Mouse (Mus musculus): ENCODE results near the gene Myo5c.
"Not testable (repeated sequence)": the region's sequence is repeated elsewhere in the genome, so short reads cannot be mapped to it uniquely, and the experiment has no call there.

The Myo5c gene

DNA sequence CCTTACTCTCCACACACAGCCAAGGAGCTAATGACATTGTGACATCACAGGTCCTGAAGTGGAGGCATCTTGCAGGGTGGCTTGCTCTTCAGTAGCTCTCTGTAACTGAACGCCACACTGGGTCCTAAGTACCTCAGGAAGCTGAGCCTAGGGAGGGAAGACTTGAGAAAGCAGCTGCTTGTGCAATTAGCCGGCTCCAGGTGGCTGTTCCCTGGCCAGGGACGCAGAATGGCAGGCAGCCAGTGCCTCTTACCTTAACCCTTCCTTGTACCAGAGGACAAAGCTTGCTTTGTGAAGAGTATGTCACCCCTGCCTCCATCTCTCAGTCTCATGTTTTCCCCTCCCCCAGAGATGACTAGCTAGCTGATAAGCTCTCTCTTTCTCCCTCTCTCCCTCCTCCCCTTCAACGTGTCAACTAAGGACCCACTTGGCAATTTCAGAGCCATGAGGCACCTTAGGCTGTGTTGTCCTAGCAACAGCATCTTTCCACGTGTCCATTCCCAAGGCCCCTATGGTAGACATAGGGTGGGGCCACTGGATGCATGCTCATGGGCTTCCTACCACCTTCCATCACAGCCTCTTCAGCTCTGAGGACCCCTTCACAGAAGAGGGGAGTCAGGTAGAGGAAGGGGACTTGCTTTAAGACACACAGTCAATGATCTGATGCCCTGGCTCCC is 12.0 kb downstream of the Myo5c start:
- intact Hi-C loops (cut with DNase I), result no loop called here

DNA sequence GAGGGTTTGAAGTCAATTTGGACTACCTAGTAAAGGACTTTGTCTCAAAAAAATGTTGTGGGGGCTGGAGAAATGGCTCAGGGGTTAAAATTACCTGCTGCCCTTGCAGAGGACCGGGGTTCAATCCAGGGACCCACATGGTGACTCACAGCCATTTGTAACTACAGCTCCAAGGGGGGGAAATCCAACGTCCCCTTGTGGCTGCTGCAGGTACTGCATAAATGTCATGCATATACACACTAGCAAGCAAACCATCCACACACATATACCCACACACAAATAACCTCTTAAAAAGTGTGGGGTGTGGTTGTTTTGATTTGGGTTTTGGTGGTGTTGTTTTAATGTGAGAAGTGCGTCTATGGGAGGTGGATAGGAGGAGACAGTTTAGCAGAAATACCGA is 12.7 kb downstream of the Myo5c start:
- intact Hi-C loops (cut with DNase I), result no loop called here

- intact Hi-C loops (cut with DNase I), result no loop called here
Measured at GRCm38 (mm10) chr9:75246080-75246930, 14.5 kb downstream of the Myo5c start.

DNA sequence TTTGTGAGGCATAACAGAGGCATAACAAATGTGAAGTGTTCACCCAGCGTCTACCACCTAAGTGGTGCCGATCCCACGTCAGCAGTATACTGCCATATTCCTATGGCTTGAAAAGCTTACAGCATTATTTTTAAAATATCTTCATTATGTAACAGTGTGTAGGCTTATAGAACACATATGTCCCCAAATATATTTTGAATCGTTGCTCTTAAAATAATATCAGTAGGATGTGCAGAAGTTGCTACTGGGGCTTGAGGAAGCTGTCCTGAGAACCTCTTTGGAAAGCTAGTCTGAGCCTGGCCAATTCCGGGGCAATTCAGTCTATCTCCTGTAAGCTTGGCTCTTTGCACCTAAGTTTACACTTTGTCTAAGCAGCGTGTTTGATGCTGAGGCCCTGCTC is 16.1 kb downstream of the Myo5c start:
- intact Hi-C loops (cut with DNase I), result no loop called here

- intact Hi-C loops (cut with DNase I), result no loop called here
Measured at GRCm38 (mm10) chr9:75248359-75248758, 16.5 kb downstream of the Myo5c start.

DNA sequence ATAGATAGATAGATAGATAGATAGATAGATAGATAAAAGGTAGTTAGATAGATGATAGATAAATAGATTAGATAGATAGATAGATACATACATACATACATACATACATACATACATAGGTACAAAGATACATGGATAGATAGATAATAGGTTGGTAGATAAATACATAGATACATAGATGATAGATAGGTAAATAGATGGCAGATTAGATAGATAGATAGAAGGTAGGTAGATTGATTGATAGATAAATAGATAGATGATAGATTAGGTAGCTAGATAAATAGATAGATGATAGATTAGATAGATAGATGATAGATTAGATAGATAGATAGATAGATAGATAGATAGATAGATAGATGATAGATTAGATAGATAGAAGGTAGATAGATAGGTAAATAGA is 17.1 kb downstream of the Myo5c start:
- intact Hi-C loops (cut with DNase I), result no loop called here

- intact Hi-C loops (cut with DNase I), result not testable (repeated sequence)
Measured at GRCm38 (mm10) chr9:75253158-75253557, 21.3 kb downstream of the Myo5c start.

- intact Hi-C loops (cut with DNase I), result no loop called here
Measured at GRCm38 (mm10) chr9:75253766-75254165, 21.9 kb downstream of the Myo5c start.

- intact Hi-C loops (cut with DNase I), result no loop called here
Measured at GRCm38 (mm10) chr9:75254196-75254955, 22.6 kb downstream of the Myo5c start.

DNA sequence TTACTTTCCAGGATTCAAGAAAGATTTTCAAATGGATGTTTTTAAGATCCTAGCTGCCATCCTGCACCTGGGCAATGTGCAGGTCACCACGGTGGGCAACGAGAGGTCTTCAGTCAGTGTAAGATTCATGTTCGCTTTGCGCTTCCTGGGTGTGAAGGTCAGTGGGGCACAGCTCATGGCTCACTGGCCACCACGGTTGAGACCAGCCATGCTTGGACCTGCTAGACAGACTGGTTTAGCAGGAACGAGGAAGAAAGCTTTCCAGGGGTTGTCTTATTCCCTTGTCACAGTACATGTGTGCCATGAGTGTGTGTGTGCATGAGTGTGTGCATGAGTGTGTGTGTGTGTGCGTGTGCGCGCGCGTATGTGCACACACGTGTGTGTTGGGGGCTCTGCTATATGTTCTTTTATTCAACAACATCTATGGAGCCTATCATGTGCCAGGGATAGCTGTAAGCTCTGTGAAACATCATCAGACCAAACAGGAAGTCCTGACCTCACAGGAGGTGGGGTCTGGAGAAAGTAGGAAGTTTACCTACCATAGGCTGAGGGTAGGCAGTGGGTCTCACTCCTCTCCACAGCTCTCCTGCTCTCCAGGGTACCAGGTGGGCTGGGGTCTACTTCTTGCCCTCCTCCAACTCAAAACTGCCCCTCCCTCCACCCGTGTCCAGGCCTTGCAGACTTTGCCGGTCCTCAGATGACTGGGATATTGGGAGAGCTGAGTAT is 24.2 kb downstream of the Myo5c start:
- intact Hi-C loops (cut with DNase I), result no loop called here

- intact Hi-C loops (cut with DNase I), result no loop called here
Measured at GRCm38 (mm10) chr9:75258792-75259191, 27.0 kb downstream of the Myo5c start.

DNA sequence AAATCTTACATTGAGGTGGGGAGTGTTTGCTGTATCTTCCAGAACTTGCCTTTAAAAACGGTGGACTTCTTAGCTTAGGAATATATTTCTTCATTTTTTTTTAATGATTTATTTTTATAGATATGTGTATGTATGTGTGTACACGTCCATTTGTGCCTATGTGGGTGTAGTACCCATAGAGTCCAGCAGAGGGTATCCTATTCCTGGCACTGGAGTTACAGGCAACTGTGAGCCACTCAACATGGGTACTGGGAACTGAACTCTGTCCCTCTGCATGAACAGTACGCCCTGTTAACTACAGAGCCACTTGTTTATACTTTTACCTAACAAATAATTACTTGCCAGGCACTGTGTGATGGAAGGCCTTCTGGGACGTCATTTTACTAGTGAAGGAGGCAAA is 27.8 kb downstream of the Myo5c start:
- intact Hi-C loops (cut with DNase I), result no loop called here

DNA sequence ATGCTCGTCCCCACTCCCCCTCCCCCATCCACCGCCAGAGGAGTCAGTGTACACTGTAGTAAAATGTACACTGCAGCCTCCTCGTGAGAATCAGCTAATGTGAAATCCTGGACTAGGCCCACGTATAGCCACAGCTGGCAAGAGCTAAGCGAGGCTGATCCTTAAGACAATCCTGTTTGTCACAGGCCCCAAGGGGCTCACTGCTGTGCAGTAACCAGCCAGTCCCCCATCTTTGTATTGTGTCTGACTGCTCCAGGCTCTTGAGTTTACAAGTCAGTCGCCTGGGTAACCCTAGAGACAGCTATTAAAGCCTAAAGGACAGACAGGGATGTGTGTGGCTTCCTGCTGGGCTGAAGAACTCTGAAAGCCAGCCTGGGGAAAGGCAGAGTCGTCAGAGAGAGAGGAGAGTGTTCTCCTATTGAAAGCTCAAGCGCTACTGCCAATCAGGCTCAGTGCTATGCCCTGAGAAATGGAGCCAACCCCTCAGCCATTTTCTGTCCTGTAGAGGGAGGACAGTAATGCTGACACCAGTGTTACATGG is 29.6 kb downstream of the Myo5c start:
- intact Hi-C loops (cut with DNase I), result no loop called here

GRCm38 (mm10) chr9:75262235-75262826 is 30.5 kb downstream of the Myo5c start:
- intact Hi-C loops (cut with DNase I), result no loop called here

- intact Hi-C loops (cut with DNase I), result no loop called here
Measured at GRCm38 (mm10) chr9:75264008-75264718, 32.3 kb downstream of the Myo5c start.

GRCm38 (mm10) chr9:75267147-75267546 is 35.3 kb downstream of the Myo5c start:
- intact Hi-C loops (cut with DNase I), result no loop called here

DNA sequence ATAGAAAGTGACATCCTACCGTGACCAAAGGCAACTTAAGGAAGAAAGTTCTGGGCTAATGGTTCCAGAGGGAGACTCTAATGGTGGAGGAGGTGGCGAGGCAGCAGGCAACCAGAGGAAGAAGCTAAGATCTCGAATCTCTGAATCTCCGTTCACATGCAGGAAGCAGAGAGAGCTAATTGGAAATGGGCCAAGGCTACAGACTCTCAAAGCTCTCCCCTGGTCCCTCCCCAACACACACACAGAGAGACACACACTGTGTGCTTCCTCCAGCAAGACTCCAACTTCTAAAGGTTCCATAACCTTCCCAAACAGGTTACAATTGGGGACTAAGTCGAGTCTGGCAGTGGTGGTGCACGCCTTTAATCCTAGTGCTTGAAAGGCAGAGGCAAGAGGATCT is 38.6 kb downstream of the Myo5c start:
- intact Hi-C loops (cut with DNase I), result no loop called here

GRCm38 (mm10) chr9:75271539-75271938 is 39.7 kb downstream of the Myo5c start:
- intact Hi-C loops (cut with DNase I), result no loop called here

GRCm38 (mm10) chr9:75273646-75274045 is 41.8 kb downstream of the Myo5c start:
- intact Hi-C loops (cut with DNase I), result no loop called here

DNA sequence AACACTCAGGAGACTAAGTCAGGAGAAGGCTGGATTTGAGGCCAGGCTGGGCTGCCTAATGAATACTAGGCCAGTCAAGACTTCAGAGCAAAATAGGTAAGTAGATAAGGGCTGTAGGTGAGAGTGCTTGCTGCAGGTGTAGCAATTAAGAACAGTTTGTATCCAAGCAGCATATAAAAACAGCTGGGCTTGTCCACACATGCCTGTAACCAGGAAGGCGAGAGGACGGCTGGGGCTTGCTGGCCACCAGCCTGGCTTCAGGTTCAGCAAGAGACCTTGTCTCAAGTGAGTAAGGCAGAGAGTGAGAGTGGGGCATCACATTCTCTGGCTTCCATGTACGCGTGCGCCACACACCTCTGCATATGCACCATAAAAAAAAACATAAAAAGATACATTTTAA is 42.7 kb downstream of the Myo5c start:
- intact Hi-C loops (cut with DNase I), result no loop called here
